Mouse (Mus musculus): Measurements from ENCODE around the gene Mief1.

Mief1 gene

GRCm38 (mm10) chr15:80228071-80228800 is 5.6 kb upstream of the Mief1 start:
- no peak for DNase-seq

GRCm38 (mm10) chr15:80232331-80232730 is 1.5 kb upstream of the Mief1 start:
- no peak for DNase-seq

DNA sequence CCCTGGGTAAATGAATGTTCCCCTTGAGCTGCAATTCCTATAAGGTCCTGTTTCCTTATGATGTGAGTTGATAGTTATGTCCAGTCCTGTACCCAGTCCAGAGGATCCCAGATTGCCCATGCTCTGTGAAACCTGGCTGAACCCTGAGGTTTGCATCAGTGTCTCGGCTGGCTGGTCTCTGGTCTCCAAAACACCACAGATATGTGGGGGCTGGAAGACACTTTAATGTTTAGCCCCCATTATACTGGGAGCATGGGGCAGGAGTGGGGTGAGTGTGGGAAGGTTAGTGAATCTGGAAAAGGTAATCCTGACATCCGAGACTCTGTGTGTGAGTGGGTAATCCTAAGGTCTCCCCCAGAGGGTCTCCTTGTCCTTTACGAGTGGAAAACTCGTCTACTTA is 765 bp upstream of the Mief1 start:
- no peak for DNase-seq

DNA sequence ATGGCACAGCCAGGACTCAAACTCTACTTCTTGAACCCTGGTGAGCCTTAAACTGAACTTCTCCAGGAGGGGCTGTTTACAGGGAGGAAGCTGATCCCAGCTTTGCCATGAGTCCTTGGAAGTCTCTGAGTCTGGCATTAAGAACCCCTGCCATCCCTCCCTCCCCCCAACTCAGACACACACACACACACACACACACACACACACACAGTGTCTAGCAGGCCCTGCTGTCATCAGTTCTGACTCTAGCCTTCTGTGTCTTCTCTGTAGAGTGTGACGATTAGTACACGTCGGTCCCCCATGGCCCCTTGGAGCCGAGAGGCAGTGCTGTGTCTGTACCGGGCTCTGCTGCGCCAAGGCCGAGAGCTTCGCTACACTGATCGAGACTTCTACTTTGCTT is 1.7 kb downstream of the Mief1 start, which contains the start of gene AC140267.1:
Gene AC140267.1 (plus strand): TSS at position 301 of the 400 bp plus-strand sequence.
- DNase-seq = no peak

- DNase-seq = no peak
Measured at GRCm38 (mm10) chr15:80248135-80248534, 14.3 kb downstream of the Mief1 start.

DNA sequence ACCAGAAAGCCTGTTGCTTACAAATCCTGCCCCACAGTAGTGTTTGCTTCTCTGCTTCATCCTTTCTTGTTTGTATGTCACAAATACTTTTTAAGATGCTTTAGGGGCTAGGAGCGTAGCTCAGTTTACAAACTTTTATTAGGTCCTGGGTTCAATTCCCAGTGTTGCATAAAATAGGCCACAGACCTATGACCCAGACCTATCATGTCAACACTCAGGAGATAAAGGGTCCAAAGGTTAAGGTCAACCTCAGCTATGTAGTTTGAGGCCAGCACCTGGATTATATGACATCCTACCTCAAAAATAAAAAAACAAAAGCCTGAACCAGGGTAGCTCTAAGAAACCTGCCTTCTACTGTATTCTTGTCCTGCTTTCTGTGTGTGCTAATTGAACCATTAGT is 14.8 kb downstream of the Mief1 start:
- no peak for DNase-seq

DNA sequence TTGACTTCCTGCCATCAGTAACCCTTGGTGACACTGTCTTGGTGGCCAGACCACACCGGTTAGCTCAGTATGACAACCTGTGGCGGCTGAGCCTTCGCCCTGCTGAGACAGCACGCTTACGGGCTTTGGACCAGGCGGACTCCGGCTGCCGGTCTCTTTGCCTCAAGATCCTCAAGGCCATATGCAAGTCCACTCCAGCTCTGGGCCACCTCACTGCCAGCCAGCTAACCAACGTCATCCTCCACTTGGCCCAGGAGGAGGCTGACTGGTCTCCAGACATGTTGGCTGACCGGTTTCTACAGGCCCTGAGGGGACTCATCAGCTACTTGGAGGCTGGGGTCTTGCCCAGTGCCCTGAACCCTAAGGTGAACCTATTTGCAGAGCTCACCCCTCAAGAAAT is 15.9 kb downstream of the Mief1 start:
- no peak for DNase-seq

- DNase-seq = no peak
Measured at GRCm38 (mm10) chr15:80250586-80250985, 16.8 kb downstream of the Mief1 start.

- peak; percentile 56 for DNase-seq
Measured at GRCm38 (mm10) chr15:80253530-80253929, 19.7 kb downstream of the Mief1 start.

- peak; percentile 46 for DNase-seq
Measured at GRCm38 (mm10) chr15:80254207-80254606, 20.4 kb downstream of the Mief1 start.

GRCm38 (mm10) chr15:80254847-80255645 is 21.2 kb downstream of the Mief1 start, which contains the start of gene Atf4:
TSS of gene Atf4 (plus strand) at chr15:80255184.
- peak; percentile 99 for DNase-seq

GRCm38 (mm10) chr15:80255646-80256121 is 21.9 kb downstream of the Mief1 start:
- DNase-seq = peak; percentile 90

GRCm38 (mm10) chr15:80256242-80256641 is 22.4 kb downstream of the Mief1 start:
- DNase-seq = no peak

DNA sequence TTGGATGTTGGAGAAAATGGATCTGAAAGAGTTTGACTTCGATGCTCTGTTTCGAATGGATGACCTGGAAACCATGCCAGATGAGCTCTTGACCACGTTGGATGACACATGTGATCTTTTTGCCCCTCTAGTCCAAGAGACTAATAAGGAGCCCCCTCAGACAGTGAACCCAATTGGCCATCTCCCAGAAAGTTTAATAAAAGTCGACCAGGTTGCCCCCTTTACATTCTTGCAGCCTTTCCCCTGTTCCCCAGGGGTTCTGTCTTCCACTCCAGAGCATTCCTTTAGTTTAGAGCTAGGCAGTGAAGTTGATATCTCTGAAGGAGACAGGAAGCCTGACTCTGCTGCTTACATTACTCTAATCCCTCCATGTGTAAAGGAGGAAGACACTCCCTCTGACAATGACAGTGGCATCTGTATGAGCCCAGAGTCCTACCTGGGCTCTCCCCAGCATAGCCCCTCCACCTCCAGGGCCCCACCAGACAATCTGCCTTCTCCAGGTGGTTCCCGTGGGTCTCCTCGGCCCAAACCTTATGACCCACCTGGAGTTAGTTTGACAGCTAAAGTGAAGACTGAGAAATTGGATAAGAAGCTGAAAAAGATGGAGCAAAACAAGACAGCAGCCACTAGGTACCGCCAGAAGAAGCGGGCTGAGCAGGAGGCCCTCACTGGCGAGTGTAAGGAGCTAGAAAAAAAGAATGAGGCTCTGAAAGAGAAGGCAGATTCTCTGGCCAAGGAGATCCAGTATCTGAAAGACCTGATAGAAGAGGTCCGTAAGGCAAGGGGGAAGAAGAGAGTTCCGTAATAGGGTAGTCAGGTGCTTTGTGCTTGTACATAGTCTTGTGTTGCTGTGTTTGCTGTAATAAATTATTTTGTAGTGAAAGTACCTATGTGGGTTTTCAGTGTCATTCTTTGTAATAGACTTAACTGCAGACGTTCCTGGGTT is 23.1 kb downstream of the Mief1 start:
- DNase-seq = no peak

- no peak for DNase-seq
Measured at GRCm38 (mm10) chr15:80257602-80258239, 23.9 kb downstream of the Mief1 start.

- no peak for DNase-seq
Measured at GRCm38 (mm10) chr15:80258240-80259170, 24.7 kb downstream of the Mief1 start.

- no peak for DNase-seq
Measured at GRCm38 (mm10) chr15:80259406-80260045, 25.7 kb downstream of the Mief1 start.

GRCm38 (mm10) chr15:80260677-80261076 is 26.9 kb downstream of the Mief1 start:
- peak; percentile 88 for DNase-seq

DNA sequence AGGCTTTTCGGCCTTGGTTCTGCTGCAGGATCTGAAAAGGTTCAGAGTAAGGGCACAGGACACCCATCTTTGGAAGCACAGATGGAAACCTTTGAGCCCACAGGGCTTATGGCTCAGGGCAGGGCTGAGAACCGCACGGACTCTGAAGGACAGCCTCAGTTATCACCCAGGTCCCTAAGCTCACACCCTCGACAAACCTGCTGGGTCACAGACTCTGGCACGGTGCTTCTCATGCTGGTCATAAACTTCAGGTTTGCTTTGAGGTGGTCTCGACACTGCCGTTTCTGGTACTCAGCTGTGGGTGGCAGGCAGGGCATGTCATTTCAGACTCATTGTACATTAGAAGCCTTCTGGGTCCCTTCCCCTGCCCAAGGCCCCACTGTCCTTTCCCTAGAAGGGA is 27.3 kb downstream of the Mief1 start:
- no peak for DNase-seq

Measured in kidney, postnatal 14 days (tissue).